Mouse (Mus musculus): ENCODE results near the gene Sycp2.
"Not testable (repeated sequence)": the region's sequence is repeated elsewhere in the genome, so short reads cannot be mapped to it uniquely, and the experiment has no call there.

Sycp2 gene

GRCm38 (mm10) chr2:178413481-178414260 lies 6.2 kb upstream of the Sycp2 start:
- DNase-seq: peak; percentile 26

GRCm38 (mm10) chr2:178413081-178413480 lies 5.6 kb upstream of the Sycp2 start:
- DNase-seq: no peak

- DNase-seq: no peak
Measured at GRCm38 (mm10) chr2:178412598-178412997, 5.1 kb upstream of the Sycp2 start.

GRCm38 (mm10) chr2:178410286-178410685 lies 2.8 kb upstream of the Sycp2 start:
- DNase-seq: no peak

GRCm38 (mm10) chr2:178409024-178409423 lies 1.5 kb upstream of the Sycp2 start:
- DNase-seq: no peak

GRCm38 (mm10) chr2:178342597-178342996 lies 64.9 kb downstream of the Sycp2 start:
- no peak for DNase-seq

GRCm38 (mm10) chr2:178342105-178342504 lies 65.4 kb downstream of the Sycp2 start:
- DNase-seq: not testable (repeated sequence)

- DNase-seq: no peak
Measured at GRCm38 (mm10) chr2:178339044-178339443, 68.4 kb downstream of the Sycp2 start.

GRCm38 (mm10) chr2:178337878-178338277 lies 69.6 kb downstream of the Sycp2 start:
- DNase-seq: no peak

- no peak for DNase-seq
Measured at GRCm38 (mm10) chr2:178329986-178330385, 77.5 kb downstream of the Sycp2 start.

GRCm38 (mm10) chr2:178329551-178329950 lies 77.9 kb downstream of the Sycp2 start:
- DNase-seq: no peak

- DNase-seq: peak; percentile 69
Measured at GRCm38 (mm10) chr2:178327466-178328040, 79.9 kb downstream of the Sycp2 start.

- DNase-seq: peak; percentile 19
Measured at GRCm38 (mm10) chr2:178326750-178327465, 80.6 kb downstream of the Sycp2 start.

GRCm38 (mm10) chr2:178326067-178326466 lies 81.4 kb downstream of the Sycp2 start:
- DNase-seq: peak; percentile 7

- DNase-seq: no peak
Measured at GRCm38 (mm10) chr2:178324818-178325217, 82.7 kb downstream of the Sycp2 start.

- DNase-seq: no peak
Measured at GRCm38 (mm10) chr2:178324410-178324809, 83.1 kb downstream of the Sycp2 start.

- no peak for DNase-seq
Measured at GRCm38 (mm10) chr2:178321271-178321670, 86.2 kb downstream of the Sycp2 start.

- no peak for DNase-seq
Measured at GRCm38 (mm10) chr2:178319766-178320165, 87.7 kb downstream of the Sycp2 start.

GRCm38 (mm10) chr2:178316281-178316680 lies 91.2 kb downstream of the Sycp2 start:
- DNase-seq: no peak

- DNase-seq: no peak
Measured at GRCm38 (mm10) chr2:178313539-178313938, 93.9 kb downstream of the Sycp2 start.

GRCm38 (mm10) chr2:178304669-178305068 lies 102.8 kb downstream of the Sycp2 start:
- DNase-seq: no peak

GRCm38 (mm10) chr2:178304188-178304529 lies 103.3 kb downstream of the Sycp2 start:
- no peak for DNase-seq

- no peak for DNase-seq
Measured at GRCm38 (mm10) chr2:178303453-178304187, 103.9 kb downstream of the Sycp2 start.

All from cerebellum, adult 11 months (tissue).